Mouse (Mus musculus): Measurements from ENCODE around the gene Pax2.

Pax2 gene

DNA sequence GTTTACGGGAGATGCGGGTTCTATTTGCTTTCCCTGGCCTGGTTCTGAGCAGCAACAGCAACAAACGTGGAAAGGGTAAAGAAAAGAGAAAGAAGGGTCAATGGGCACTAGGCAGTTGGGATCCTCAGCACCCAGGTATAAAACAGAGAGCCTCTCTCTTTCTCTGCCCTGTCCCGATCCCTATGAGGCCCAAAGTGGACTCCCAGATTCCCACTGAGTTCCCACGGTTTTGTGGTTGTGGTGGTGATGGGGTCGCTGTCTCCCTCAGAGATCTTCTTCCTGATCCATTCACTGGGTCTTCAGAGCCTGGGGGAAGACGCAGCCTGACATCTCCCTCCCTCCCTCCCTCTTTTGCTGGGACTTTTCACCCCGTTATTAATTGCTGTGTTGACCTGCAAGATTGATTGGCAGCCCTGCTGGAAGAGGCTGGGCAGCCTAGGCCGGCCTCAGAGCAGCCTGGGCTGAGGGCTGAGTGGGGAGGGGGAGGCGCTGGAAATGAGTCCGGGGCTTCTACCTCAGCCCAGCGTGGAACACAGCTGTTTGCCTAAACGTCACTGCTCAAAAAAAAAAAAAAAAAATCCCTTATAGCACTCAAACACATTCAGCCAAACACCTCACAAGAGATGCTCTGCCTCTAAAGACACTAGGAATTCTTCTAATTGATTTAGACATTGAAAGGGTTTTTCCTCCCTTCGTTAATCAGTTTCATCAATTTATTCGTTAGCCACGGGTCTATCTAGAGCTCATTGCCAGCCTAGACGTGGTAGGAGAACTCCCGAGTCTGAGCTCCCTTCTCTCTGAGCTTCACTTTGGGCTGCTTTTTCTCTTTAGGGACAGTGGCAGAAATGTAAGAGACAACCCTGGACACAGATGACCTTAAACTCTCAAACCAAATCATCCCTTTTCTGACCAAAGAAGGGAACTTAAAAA is 6.5 kb upstream of the Pax2 start:
- no peak for DNase-seq

DNA sequence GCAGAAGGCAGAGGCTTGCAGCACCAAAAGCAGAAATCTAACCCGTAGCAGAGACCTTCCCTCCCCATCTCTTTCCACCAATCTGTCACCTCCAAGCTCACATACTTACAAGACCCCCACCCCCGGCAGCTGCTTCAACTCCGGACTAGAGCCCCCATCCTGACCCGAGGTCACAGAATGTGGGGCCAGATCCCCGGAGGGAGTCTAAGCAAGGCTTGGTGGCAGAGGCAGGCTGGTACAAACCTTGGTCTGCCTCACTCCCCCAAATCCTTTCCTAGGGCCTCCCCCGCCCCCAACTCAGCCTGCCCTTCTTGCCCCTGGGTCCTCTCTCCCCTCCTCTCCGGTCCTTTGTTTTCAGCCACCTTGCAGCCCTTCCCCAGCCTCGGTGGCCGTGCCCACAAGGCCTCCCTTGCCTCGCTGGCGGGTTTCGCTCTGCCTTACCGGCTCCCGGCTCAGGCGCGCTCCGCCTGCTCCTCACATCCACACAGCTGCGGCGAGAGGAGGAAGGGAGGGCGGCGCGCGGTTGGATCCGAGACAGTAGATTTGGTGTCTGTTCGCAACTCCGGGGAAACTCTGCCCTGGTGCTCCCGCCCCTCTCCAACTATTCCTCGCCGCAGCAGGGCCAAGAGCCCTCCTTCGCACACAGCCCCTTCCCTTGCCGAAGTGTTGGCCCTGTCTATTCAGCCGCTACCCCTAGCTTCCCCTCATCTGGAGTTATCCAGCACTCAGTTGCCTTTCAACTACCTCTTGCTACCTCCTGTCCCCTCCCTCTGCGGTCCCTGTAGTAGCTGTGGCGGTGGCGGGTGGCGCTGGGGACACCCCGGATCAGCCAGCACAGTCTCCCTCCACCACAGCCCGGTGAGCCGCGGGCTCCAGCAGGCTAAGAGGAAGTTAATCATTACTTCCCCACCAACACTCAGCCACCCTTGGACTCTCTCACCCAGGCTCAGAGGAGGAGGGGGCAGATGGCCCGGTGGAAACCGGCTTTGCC is 5.5 kb upstream of the Pax2 start:
- DNase-seq = no peak

DNA sequence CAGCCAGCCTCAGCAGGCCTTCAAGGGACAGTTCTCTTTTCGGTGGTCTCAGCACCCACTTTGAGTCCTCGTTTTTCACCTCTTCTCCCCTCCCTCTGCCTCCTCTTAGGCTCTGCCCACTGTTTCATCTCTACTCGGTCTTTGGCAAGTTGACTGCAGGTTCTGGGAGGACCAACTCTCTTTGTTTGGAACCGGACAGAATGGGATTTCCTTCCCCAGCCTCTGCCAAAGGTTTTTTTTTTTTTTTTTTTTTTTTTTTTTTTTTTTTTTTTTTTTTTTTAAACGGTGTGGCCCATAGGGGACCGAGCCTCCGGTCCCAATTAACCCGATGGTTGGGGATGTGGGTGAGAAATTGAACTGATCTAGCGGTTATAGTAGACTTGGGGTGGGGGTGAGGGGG is 4.8 kb upstream of the Pax2 start:
- no peak for DNase-seq

DNA sequence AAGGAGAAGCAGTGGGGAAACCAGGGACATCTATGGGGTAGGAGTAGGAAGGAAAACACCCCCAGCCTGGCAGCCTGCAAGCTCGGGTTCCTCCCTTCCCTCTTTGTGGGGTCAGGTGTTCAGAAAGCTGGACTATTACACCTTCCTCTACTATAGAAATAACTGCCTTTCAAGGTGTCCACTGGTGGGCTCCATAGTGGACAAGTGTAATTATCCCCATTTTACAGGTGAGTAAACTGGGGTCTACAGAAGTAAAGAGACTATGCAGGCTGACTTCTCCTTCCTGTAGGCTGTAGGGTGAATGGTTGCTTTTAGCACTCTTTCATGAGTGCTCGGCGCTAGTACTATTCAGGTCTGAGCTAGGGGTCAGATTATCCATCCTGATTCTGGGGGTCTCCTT is 4.3 kb upstream of the Pax2 start:
- no peak for DNase-seq

GRCm38 (mm10) chr19:44752056-44752940 is 3.5 kb upstream of the Pax2 start:
- no peak for DNase-seq

DNA sequence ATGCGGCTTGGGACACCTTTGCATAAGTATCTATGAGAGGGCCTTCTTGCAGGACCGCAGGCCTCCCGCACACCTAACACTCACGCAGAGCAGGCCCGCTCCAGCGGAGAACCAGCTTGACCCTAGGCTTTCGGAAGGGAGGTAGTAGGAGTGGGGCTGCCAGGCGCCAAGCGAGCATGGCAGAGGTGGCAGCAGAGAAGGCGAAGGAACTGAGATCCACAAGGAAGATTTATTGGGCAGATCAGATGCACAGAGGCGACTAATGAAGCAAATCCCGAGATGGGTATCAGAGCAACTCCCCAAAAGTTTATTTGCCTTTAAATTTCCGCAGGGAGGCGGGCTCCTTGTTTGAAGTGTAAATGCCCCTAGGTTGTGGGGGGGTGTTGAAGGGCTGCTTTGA is 2.5 kb upstream of the Pax2 start:
- DNase-seq = no peak

- no peak for DNase-seq
Measured at GRCm38 (mm10) chr19:44754461-44755377, 1.1 kb upstream of the Pax2 start.

DNA sequence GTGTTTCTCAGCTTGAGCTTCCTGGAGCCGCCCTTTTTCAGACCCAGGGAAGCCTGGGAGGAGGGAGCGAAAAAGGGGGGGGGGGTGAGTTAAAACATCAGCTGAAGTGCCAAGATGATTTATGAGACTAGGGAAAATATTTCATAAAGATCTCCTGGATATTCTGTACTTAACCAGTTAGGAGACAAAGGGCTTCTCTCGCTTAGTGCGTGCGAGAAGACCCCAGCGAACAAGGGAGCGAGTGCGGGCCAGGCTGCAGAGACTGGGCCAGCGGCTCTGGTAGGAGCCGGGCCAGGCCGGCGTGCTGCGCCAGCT is 510 bp upstream of the Pax2 start:
- DNase-seq = no peak

DNA sequence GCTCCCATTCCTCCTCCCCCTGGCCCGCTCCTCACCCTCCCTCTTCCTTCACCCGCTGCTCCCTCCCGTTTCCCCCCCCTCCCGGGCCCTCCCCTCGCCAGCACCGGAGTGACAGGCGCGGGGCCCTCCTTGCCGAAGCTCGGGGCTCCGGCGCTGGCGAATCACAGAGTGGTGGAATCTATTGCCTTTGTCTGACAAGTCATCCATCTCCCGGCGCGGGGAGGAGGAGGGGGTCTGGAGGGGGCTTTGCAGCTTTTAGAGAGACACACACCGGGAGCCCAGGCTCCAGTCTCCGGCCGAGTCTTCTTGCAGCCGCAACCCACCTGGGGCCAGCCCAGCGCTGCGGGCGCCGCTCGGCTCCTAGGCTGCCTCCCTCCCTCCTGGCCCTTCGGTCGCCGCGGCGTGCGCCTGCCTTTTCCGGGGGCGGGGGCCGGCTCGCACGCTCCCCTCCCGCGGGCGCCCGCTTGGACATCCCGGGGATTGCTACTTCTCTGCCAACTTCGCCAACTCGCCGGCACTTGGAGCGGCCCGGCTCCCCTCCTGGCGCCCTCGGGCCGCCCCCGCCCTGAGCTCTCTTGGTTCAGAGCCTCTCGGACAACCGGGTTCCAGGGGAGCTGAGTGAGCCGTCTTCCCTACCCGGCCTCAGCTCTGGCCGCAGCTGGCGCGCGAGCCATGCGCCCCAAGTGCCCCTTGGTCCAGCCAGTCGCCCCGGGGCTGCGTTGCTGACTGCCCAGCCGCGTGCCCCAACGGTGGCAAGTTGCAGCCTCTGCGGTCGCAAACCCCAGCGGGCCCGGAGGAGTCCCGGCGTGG is 781 bp downstream of the Pax2 start:
- DNase-seq = no peak

DNA sequence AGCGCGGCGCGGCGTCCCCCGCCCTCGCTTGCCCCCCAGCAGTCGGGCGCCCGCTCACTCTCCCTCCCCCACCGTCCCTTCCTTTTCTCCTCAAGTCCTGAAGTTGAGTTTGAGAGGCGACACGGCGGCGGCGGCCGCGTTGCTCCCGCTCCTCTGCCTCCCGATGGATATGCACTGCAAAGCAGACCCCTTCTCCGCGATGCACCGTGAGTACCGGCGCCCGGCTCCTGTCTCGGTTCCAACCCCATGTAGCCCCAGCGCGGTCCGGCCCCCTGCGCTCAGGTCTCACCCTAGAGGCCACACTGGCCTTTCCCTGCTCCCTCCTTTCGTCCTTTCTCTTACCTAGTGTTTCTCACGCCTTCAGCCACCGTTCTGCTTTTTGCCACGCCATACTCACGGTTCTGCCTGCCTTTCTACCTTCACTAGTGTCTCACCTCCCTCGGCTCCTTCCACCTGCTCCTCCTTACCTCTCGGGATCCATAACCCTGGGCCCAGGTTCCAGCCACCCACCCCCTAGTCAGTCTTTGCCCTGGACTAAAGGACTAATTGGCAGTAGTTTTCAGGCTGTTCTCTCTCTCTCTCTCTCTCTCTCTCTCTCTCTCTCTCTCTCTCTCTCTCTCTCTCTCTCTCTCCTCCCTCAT is 1.5 kb downstream of the Pax2 start:
- no peak for DNase-seq

GRCm38 (mm10) chr19:44758846-44759245 is 3.0 kb downstream of the Pax2 start:
- no peak for DNase-seq

DNA sequence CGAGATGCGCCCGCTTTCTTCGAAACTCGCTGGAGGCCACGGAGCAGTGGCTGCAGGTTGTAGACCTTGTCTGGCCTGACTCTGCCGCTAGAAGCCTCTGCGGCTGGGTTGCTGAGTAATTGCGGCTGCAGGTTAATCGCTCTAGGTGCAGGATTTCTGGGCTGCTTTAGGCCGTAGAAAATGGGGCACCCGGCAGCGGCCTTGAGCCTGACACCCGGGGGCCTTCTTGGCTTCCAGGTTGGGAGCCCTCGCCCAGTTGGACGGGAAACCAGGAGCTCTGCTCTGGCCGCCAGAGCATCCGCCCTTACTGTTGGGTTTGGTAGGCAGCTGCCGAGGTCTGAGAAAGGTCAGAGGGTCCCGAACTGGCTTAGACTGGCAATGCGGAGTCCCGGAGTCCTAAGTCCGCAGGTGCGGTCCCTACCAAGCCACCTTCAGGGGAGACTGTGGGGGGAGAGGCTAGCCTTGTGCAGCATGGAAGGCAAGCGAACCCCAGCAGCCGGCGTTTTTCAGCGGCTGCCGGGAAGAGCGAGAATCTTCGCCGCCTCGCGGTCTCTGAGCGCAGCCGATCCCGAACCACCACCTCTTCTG is 3.8 kb downstream of the Pax2 start:
- no peak for DNase-seq

GRCm38 (mm10) chr19:44760259-44761131 is 4.7 kb downstream of the Pax2 start:
- no peak for DNase-seq

DNA sequence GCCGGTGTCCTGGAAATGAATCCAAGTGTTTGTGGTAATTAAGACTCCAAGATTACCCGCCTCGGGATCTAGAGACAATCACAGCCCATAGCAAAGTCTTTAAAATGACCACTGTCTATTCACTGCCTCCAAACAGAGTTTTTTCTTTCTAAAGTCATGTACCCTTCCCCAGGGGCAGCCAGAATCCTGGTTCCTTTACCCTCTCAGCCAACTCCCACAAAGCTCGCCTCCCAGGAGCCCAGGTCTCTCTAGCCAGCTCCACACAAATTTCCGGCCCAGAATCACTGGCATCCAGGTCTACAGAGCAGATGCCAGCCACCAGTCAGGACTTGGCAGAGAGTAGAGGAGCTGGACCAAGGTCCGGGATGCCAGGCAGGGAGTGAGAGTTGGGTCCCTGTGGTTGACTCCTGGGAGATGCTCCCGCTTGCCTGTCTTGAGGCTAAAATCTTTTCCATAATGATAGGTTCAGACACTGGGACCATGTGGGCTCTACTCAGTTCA is 6.3 kb downstream of the Pax2 start:
- DNase-seq = no peak

DNA sequence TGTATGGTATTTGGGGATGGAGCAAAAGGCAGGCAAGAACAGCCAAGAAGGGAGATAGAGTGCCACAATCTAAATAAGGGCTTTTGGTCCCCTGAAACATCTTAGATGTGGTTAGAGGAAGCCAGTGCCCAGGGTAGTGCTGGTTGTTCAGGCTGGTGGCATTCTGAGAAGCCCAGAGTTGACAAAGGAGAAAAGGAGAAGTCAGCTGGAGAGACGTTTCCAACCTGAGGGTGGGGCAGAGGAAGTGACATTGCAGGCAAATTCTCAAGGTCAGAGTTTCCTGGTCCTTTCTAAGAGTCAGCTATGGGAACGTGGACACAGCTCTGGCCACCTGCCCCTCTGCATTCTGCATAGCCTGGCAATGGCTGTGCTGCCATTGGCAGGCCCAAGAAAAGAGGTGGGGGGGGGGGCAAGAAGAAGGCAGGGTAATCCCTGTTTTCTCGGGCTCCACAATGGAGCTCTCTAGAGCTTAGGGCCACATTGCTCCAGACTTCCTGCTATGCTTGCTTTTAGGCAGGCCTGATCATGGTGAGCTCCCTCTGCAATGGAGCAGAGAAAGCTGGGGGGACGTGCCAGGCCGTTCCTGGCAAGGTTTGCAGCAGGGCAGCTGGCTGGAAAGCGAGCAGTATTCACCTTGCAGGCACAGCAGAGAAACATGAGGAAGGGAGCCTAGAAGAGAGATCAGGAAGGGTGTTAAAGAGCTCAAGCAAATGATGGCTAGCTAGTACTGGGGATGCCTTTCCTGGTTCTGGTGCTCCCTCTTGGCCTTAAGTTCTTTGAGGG is 14.6 kb downstream of the Pax2 start:
- DNase-seq = no peak

DNA sequence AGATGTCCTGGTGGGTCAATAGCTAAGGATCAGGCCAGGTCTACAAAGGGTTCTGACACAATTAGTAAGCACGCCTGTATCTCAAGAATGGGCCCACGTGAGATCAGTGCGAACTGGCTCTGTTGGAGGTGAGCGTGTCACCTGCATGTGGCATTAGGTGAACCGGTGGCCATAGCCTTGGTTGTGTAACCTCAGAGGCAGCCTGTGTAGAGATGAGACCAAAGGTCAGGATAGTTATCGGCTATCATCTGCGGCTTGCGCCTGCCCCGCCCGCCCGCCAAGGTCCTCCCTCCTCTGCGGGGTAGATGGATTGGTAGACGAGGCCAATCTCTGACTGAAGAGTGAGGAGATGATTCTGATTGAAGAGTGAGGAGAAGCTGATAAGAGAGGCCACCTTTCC is 15.7 kb downstream of the Pax2 start:
- no peak for DNase-seq

GRCm38 (mm10) chr19:44781987-44782386 is 26.1 kb downstream of the Pax2 start:
- no peak for DNase-seq

DNA sequence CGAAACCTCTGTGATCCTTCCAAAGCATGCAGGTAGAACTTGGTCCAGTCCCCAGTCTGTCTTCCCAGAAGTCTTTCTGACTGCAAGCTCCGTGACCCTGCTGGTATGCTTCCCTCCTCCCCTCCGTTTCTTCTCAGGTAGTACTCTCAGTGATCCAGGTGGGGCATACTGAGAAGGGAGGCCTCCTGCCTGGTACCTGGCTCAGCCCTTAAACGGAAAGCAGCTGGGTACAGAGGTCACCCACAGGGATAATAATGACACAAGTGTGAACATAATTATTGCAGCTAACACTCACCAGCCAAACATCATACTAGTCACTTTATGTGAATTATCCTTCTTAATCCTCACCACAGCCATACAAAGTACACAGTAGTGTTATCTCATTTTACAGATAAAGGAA is 28.5 kb downstream of the Pax2 start:
- DNase-seq = no peak

Measured in cerebellum, adult 8-10 months (tissue).